Mouse (Mus musculus) ES-Bruce4 (cell line): ENCODE data around the gene Trmo. TPM values are rescaled to one million over a fixed set of nuclear protein-coding genes. Genes with fewer than 3 reads are reported as not detected.

Source experiments
- H3K27ac ChIP-seq: 2 replicates; pipeline ENCODE4 v1.5.1; 2012; ENCODE audit warnings: low read length, inconsistent platforms; ENCODE audit not compliant: insufficient read depth
- H3K27me3 ChIP-seq: 2 replicates; pipeline ENCODE4 v1.6.1; 2012; ENCODE audit warnings: mild to moderate bottlenecking, low read length, inconsistent platforms; ENCODE audit not compliant: control insufficient read depth, poor library complexity, insufficient read depth, severe bottlenecking
- H3K36me3 ChIP-seq: 2 replicates; pipeline ENCODE4 v1.6.1; 2012; ENCODE audit warnings: inconsistent platforms, mild to moderate bottlenecking, low read length, moderate library complexity; ENCODE audit not compliant: control insufficient read depth, poor library complexity, insufficient read depth, severe bottlenecking
- H3K4me1 ChIP-seq: one replicate; pipeline ENCODE4 v1.8.1; 2011; ENCODE audit warnings: low read length; ENCODE audit not compliant: control insufficient read depth, insufficient read depth
- H3K4me3 ChIP-seq: 2 replicates; pipeline ENCODE4 v1.5.1; 2011; ENCODE audit warnings: low read depth, mild to moderate bottlenecking, low read length
- H3K9ac ChIP-seq: 2 replicates; pipeline ENCODE4 v1.6.1; 2012; ENCODE audit warnings: low read depth, mild to moderate bottlenecking, inconsistent platforms; ENCODE audit not compliant: poor library complexity, severe bottlenecking
- H3K9me3 ChIP-seq: replicated peaks from 2 replicates; pipeline ENCODE4 v1.6.1; 2012; ENCODE audit warnings: mild to moderate bottlenecking, low read length, inconsistent platforms; ENCODE audit not compliant: control insufficient read depth, poor library complexity, insufficient read depth, severe bottlenecking
- CTCF ChIP-seq: IDR thresholded peaks from one replicate; pipeline ENCODE4 v1.8.1; 2011; ENCODE audit warnings: low read depth, low read length
- EP300 ChIP-seq: IDR thresholded peaks from 2 replicates; pipeline ENCODE4 v1.6.1; 2011; ENCODE audit warnings: low read depth, low read length; ENCODE audit not compliant: insufficient read depth
- POLR2A ChIP-seq: IDR thresholded peaks from one replicate; pipeline ENCODE4 v1.8.1; 2011; ENCODE audit warnings: low read length; ENCODE audit not compliant: insufficient read depth
- polyA plus RNA-seq: library from polyadenylated mRNA; stranded (reverse); fragments of >200 nt; gene quantifications from 2 replicates; pipeline ENCODE4 v1.2.4, GENCODE M21; 2011; ENCODE audit warnings: low read depth; ENCODE audit not compliant: missing spikeins, insufficient read depth, insufficient read length

The Trmo gene
- 10.1 and 11.5 TPM in 2 replicates for polyA plus RNA-seq

DNA sequence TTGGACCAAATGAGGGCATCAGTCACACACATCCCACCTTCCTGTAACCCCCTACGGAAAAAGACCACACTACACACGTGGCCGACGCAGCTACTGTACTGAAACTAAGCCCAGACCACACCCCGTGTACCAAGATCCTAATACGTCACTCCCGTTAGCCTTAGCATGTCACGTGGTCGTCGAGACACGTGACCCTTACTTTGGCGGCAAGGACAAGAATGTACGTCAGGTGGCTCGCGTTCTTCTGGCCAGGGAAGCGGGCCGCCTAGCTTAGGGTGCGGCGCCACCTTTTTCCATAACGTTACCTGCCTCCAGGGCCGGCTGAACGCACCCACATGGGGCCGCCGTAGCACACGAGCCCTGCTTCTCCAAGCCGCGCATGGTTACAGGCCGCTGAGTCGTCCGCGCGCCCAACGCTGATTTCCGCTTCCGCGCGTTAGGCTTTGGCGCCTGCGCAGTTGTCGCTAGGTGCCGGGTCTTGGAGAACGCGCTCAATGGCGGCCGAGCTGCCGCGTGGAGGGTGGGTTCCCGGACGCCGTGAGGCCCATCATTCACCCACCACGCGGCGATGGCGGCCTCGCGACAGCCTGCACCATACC lies at the start of gene Trmo:
Gene Trmo, minus strand, starts transcription at position 425 of the 599 bp plus-strand sequence.
- Histone ChIP-seq H3K9ac (peak within 1 kb of the TSS; percentile 89), H3K9me3 (no peaks in the 10 kb centered on the region), H3K36me3 (peaks cover 13% of the 10 kb centered on the region), H3K27me3 (no peaks in the 10 kb centered on the region), H3K4me3 (peak within 1 kb of the TSS; percentile 87), H3K4me1 (no peaks in the 10 kb centered on the region), H3K27ac (peak within 1 kb of the TSS; percentile 75)
- TF ChIP-seq CTCF (no peak), POLR2A (peak; percentile 91), EP300 (peak; percentile 52; the same call in 1 of the 2 replicates)

DNA sequence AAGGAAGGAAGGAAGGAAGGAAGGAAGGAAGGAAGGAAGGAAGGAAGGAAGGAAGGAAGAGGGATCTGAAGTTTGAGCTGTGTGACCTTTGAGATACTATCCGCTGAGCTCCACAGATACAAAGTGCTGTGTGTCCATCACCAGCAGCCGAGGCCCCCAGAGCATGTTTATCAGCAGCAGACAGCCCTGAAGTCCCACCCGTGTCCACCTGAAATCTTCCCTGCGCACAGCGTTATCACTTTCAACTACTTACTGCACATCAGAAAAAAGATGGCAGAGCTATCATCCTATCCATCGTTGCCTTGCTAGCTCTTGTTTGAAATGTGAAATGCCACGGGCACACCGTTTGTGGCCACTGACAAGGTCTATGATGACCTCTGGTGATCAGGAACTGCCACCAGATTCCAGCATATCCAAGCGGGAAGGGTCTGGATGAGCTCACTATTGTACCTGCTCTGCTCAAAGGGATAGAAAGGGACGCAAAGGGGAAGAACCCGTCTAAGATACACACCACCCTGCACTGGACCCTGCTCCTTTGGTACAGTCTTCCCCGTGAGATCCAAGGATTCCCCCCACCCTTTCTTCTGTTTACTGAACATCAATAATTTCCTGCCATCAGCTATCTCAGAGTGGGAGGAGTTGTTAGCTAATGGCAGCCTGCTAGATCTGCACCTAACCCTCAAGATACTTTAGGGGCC lies 43.3 kb upstream of the Trmo start:
- TF ChIP-seq POLR2A: no peak
- no peak for TF ChIP-seq CTCF
- TF ChIP-seq EP300: no peak
- H3K4me1 ChIP-seq: no peaks in the 10 kb centered on the region
- no peaks in the 10 kb centered on the region for H3K9me3 ChIP-seq
- H3K27ac ChIP-seq: no peak overlapping the region
- H3K4me3 ChIP-seq: no peak overlapping the region
- H3K9ac ChIP-seq: no peak overlapping the region
- no peaks in the 10 kb centered on the region for H3K36me3 ChIP-seq
- H3K27me3 ChIP-seq: no peaks in the 10 kb centered on the region

DNA sequence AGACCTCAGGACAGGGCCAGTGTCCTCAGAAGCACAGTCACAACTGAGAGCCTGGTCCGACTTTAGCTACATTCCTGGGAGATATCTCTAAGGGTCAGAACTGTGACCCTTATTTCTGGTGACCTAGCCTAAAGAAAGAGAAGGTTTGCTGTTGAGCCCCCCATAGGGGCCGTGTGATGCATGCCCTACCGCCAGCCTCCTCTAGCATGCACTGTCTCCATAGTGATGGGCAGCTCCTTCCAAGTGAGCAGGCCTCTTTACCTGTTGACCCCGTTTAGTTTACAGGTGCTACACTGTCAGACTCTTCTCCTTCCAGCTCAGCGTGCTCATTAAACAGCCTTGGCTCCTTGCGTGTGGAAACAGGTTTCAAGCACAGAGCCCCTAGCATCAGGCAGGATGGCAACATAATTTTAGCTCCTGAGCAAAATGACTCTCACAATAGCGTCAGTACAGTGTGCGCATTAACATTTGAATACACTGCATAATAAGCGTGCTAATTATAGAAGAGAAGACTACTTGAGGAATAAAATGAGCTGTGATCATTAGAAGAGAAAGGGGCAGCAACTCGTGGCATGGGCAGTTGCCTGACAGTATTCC lies 39.8 kb upstream of the Trmo start:
- TF ChIP-seq EP300 (no peak), CTCF (no peak), POLR2A (no peak)
- H3K4me1 ChIP-seq: no peaks in the 10 kb centered on the region
- no peak overlapping the region for H3K4me3 ChIP-seq
- no peaks in the 10 kb centered on the region for H3K36me3 ChIP-seq
- H3K27me3 ChIP-seq: no peaks in the 10 kb centered on the region; the same call in 1 of the 2 replicates
- H3K9ac ChIP-seq: no peak overlapping the region
- H3K9me3 ChIP-seq: no peaks in the 10 kb centered on the region
- H3K27ac ChIP-seq: no peak overlapping the region

DNA sequence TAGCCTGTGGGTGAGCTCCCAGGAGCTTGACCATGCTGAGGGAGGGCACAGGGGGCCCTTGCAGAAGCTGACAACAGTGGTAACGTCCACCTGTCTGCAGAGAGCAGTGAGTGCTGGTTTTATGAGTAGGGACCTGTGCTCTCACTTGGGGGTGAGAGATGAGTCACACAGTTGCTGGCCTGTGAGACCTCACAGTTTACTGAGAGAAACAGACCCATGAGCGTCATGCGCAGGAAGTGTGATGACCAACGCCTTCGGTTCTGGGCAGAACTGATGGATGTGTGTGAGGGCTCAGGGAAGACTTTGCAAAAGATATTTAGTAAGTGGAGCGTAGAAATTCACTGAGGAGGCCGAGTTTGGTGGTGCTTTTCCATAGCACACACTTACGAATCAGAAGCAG lies 33.4 kb upstream of the Trmo start:
- no peaks in the 10 kb centered on the region for H3K9me3 ChIP-seq
- H3K27ac ChIP-seq: no peak overlapping the region
- no peak for TF ChIP-seq EP300

DNA sequence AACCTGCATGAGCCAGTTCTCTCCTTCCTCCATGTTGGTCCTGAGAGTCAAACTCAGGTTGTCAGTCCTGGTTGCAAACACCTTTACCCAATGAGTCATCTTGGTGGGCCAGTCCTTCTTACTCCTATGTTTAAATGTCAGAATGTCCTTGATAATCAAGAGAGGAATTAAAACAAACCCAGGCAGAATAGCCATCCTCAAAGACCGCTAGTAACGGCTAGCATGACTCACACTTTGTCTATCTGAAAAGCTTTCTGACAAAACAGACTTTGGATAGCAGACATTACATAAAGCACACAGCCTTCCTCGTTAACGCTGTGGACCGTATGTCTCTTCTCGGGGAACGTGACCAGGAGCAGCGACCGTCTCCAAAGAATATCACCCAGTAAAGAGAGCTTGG lies 29.6 kb upstream of the Trmo start:
- Histone ChIP-seq H3K9ac (no peak overlapping the region), H3K9me3 (no peaks in the 10 kb centered on the region), H3K36me3 (no peaks in the 10 kb centered on the region), H3K4me3 (no peak overlapping the region), H3K4me1 (no peaks in the 10 kb centered on the region), H3K27ac (no peak overlapping the region), H3K27me3 (no peaks in the 10 kb centered on the region; the same call in 1 of the 2 replicates)
- TF ChIP-seq CTCF (no peak), POLR2A (no peak), EP300 (no peak)

More for the DNA sequence above, 33.4 kb upstream of the Trmo start:
- H3K4me1 ChIP-seq: no peaks in the 10 kb centered on the region
- H3K9ac ChIP-seq: no peak overlapping the region
- no peaks in the 10 kb centered on the region for H3K36me3 ChIP-seq
- no peaks in the 10 kb centered on the region; the same call in 1 of the 2 replicates for H3K27me3 ChIP-seq
- H3K4me3 ChIP-seq: no peak overlapping the region

DNA sequence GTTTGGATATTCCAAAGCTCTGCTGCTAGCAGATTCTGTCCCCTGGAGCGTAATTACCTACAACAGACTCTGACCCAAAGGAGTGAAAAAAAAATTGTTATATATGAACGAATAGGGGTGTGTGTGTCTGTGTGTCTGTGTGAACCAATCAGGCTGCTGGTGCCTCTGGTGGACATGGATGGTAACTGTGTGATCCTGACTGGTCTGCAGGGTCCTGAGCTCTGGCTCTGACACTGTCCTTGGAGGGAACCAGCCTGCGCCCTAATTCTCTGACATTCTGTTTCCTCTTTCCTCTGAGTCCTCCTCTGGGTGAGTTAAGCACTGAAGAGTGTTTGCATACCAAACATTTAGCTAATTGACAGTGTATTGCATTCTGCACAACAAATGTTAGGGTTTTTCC lies 28.3 kb upstream of the Trmo start:
- no peaks in the 10 kb centered on the region for H3K4me1 ChIP-seq
- H3K9ac ChIP-seq: no peak overlapping the region
- H3K9me3 ChIP-seq: no peaks in the 10 kb centered on the region
- no peak for TF ChIP-seq POLR2A
- peak; percentile 25 for TF ChIP-seq CTCF
- no peak for TF ChIP-seq EP300
- H3K27ac ChIP-seq: no peak overlapping the region
- no peaks in the 10 kb centered on the region for H3K36me3 ChIP-seq
- H3K27me3 ChIP-seq: no peaks in the 10 kb centered on the region; the same call in 1 of the 2 replicates
- no peak overlapping the region for H3K4me3 ChIP-seq
